Mouse (Mus musculus): ENCODE measurements around the gene Tada2a.

DNA sequence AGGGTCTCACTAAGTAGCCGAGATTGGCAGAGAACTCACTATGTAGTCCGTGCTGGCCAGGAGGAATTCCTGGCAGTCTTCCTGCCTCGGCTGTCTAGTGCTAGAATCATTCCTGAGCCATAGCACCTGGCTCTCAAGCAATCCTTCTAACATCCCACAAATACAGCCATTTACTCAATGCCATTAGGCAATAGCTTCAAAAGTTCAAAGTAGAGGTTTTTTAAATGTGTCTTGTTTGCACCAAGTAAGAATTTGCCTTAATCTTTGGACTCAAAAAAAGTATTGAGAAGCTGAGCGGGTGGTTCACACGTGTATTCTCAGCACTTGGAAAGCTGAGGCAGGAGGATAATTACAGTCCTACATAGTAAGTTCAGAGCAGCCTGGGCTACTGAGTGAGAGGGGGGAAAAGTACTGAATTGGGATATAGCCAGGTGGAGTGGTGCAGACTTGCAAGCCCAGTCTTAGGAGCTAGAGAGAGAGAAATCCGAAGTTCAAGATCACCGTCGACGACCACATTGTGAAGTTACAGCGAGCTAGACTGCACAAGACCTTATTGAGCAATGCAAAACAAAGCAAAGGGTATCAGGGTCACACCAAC, 15.9 kb upstream of the Tada2a start:
- TF ChIP-seq POLR2A (IDR thresholded peaks at IDR 0.05; ENCODE audit: borderline replicate concordance, extremely low read depth, insufficient read depth, insufficient read length, poor library complexity, severe bottlenecking) (no peak), CTCF (IDR thresholded peaks at IDR 0.05; ENCODE audit: borderline replicate concordance, extremely low read depth, insufficient read depth, insufficient read length) (no peak)

All from brain, embryonic 14.5 days (tissue).